Mouse (Mus musculus) bone marrow, adult 2 months (tissue): ENCODE data around the gene Gm42957.
A peak's percentile ranks its signal among the peaks of the same experiment; 100 is the strongest.

Experiments
- CTCF ChIP-seq: fragments of 200-500 bp; IDR thresholded peaks from 2 replicates; pipeline ENCODE4 v1.5.1; 2011; ENCODE audit warnings: low read length, control low read depth; ENCODE audit not compliant: control insufficient read depth, insufficient read depth
- POLR2A ChIP-seq: fragments of 200-500 bp; IDR thresholded peaks from 2 replicates; pipeline ENCODE4 v1.6.1; 2011; ENCODE audit warnings: low read depth, mild to moderate bottlenecking, control low read depth, low read length, borderline replicate concordance; ENCODE audit not compliant: control insufficient read depth

DNA sequence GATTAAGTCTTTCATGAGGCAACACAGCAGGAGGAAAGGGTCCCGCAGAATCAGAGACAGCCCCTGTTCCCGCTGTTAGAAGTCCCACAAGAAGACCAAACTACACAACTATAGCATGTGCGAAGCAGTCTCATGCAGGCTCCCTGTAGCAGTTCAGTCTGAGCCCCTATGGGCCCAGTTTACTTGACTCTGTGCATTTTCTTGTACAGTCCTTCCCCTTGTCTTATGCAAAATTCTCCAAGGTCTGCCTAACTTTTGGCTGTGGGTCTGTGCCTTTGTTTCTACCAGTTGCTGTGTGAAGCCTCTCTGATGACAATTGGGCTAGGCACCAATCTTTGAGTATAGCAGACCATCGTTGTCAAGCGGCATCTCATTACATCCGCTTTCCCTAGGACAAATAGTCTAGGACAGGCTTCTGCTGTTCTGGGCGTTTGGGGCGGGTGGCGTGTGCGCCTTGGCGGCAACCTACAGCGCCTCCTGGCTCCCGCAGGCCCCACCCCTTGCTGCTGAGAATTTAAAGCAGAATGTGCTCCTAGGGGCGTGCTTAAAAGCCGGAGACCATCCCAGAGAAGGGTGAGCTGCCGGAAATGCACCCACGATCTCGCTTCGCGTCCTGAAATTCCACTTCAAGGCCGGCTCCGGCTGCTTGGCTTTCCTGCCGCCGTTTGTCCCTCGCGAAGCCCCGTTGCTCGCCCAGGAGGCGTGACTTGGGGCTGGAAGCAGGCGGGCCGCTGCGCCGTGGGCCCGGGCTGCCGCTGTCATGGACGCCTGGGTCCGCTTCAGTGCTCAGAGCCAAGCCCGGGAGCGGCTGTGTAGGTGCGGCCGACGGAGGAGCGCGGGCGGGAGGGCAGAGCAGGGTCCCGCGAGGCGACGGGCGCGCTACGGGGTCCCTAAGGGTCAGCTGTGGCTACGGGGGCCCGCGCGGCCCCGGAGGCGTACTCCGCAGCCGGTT is at the start of gene Gm42957, which contains the start of gene Pex11b:
- peak; percentile 65; the same call in 1 of the 2 replicates for TF ChIP-seq POLR2A
- TF ChIP-seq CTCF = peak; percentile 32; the same call in 1 of the 2 replicates
